Mouse (Mus musculus) urinary bladder, adult 2 months (tissue): ENCODE measurements around the gene Srpk1. TPM values are rescaled to one million over a fixed set of nuclear protein-coding genes. Genes with fewer than 3 reads are reported as not detected.
"Not testable (repeated sequence)": the region's sequence is repeated elsewhere in the genome, so short reads cannot be mapped to it uniquely, and the experiment has no call there.

Source experiments
- DNase-seq: peaks from one replicate; pipeline ENCODE4 v3.0.0; 2022; ENCODE audit warnings: low spot score
- polyA plus RNA-seq: library from polyadenylated mRNA; depleted of rRNA; stranded (reverse); fragments of >200 nt; gene quantifications from 2 replicates; pipeline ENCODE4 v1.2.3, GENCODE M21; 2012; rRNA removed

The Srpk1 gene
- polyA plus RNA-seq, 1 experiment: 31.2 TPM

DNA sequence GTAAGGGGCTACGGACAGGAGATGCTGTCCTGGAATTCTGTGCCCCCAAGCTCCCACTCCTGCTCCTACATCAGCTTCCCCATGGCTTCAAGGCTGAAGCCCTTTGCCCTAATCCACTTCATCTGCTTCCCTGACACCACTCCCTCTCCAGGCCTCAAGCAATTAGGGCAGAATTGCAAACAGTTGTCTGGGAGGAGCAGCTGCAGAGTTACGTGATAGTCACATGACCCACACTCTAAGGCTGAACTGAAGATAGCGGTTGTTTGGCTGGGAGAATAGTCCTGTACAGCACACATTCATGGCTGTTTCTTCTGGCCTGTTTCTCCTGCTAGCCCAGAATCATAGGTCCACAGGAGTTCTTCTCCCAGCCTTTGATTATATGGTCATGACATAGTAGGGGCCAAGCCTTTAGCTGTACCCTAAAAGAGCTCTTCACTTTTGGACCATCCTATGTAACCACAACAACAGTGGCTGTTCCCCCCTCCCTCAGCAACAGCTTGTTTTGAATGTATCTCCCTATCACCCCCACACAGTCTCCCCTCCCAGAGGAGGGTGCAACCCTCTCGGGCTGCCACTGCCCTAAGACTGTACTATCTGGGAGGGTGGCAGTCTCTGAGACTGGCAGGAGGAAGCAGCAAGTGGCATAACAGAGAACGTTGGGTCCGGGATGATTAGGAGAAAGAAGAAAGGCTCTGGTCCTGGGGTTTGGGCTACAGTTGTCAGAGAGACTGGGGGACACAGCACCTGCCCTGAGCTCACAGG lies 65.7 kb downstream of the Srpk1 start:
- no peak for DNase-seq

DNA sequence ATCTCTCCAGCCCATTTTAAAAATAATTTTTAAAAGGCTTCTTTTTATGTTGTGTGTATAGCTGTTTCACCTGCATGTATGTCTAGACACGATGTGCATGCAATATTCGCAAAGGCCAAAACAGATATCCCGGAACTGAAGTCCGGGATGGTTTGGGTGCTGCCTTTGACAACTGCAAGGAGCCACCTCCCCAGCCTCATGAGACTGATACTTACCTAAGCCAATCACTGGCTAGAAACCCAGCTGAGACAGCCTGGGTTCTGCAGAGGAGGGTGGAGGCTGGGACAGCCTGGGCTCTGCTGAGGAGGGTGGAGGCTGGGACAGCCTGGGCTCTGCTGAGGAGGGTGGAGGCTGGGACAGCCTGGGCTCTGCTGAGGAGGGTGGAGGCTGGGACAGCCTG lies 68.5 kb downstream of the Srpk1 start:
- DNase-seq: not testable (repeated sequence)

DNA sequence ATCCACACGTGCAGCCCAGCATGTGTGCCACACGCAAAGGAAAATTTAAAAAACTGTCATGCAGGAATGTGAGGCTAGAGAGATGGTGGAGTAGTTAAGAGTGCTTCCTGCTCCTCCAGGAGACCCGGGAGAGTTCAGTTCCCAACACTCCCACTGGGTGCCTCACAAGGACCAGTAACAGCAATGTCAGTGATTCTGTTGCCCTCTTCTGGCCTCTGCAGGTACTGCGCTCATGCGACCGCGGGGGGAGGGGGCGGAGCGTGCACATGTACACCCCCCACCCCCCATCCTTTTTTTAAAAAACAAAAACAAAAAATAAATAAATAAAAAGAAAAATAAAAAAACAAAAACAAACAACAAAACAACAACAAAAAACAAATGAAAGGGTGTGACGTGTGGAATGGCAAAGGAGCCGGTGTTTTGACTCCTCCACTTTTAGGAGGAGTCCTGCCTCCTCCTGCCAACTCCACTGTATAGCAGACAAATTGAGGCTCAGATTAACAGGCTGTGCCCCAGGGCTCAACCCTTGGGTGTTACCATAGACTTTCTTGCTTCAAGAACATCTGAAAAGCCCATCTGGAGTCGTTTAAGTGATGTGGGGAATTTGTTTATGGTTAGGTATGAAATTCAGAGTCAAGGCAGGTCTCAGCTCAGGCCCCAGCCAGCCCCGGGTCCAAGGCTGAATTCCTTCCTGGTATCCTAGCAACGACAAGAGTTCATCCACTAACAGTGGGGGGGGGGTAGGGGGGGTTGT lies 69.3 kb downstream of the Srpk1 start:
- peak; percentile 38 for DNase-seq

DNA sequence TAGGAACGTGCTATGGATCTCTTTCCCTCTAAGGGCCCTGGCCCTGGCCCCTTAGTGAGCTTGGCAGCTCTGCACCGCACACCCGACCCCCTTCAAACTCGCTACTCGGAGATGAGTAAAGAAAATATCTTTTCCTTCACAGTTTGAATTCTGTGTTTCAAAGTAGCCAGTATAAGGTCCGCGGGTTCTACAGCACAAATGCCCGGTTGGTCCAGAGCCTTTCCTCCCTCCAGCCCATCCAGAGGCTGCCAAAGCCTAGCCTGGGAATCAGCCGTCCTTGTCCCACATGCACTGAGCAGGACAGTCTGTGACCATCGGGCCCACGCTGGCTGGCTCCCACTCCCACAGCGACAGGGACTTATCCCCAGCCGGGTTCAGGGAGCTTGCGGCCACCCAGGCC lies 73.4 kb downstream of the Srpk1 start, which contains the start of gene Clpsl2:
Clpsl2 (plus strand) TSS at position 301 of the 400 bp plus-strand sequence.
- DNase-seq: no peak

DNA sequence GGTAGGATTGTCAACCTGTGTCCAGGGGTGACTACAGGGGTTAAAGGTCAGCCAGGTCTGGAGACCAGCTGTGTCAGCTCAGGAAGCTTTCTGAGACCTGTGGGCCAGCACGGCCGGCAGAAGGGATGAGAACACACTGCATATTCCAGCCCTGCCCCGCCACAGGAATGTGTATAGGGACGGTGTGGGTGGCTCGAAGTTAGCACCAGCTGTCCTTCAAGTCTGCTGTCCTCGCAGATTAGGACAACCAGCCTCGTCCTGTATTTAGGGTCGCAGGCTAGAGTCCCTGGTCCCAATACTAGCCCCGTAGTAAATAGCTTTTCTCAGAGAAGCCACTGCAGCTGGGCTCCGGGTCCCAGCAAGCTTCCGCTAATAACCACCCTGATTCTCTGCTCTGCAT lies 74.0 kb downstream of the Srpk1 start:
- DNase-seq: no peak

DNA sequence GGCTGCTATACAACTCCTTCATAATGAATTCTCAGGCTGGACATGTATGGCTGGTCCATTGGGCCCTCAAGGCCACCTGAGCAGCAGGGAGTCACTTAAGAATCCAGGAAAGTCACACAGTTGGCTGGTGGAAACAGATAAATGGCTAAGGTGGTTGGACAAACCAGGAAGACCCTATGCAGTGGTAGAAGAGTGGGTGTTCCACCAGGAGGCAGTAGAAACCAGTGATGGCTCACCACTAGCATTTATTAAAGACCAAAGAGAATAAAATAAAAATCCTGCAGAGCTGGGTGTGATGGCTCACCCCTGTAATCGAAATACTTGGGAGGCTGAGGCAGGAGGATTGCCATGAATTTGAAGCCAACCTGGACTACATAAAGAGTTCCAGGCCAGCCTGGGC lies 75.6 kb downstream of the Srpk1 start:
- DNase-seq: no peak

DNA sequence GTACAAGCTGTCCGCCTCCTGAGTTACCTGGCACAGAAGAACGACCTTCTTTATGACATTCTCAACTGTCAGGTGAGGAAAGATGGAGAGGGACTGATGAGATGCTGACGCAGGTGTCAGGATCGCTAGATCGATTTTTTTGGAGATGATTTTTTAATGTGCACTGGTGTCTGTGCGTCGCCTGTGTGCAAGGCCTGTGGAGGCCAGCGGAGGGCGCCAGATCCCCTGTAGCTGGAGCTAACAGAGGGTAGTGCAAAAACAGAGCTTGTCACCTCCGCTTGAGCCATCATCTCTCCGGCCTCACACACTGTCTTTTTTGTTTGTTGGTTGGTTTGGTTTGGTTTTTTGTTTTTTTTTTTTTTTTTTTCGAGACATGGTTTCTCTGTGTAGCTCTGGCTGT lies 84.6 kb downstream of the Srpk1 start:
- no peak for DNase-seq

Other genes with a start within 250 kb of the Srpk1 start
- gene Fkbp5, start 105.2 kb downstream of the Srpk1 start, polyA plus RNA-seq: 13.5 and 22.6 TPM in 2 replicates
- not detected in 2 replicates for gene Armc12, start 91.9 kb downstream of the Srpk1 start, polyA plus RNA-seq
- gene Clpsl2, start 73.3 kb downstream of the Srpk1 start, polyA plus RNA-seq: not detected in 2 replicates
- gene Clps, start 61.9 kb downstream of the Srpk1 start, polyA plus RNA-seq: 0.32 and 0.46 TPM in 2 replicates
- gene Lhfpl5, start 47.1 kb downstream of the Srpk1 start, polyA plus RNA-seq: 0.12 and 0.18 TPM in 2 replicates
- 2.9 and 3.1 TPM in 2 replicates for gene Slc26a8, start 67.5 kb upstream of the Srpk1 start, polyA plus RNA-seq
- 97.4 and 97.7 TPM in 2 replicates for gene Mapk14, start 68.6 kb upstream of the Srpk1 start, polyA plus RNA-seq
- gene AC170998.1, start 103.4 kb upstream of the Srpk1 start, polyA plus RNA-seq: 0.34 and 1.1 TPM in 2 replicates
- 32.7 and 42.8 TPM in 2 replicates for gene Mapk13, start 146.6 kb upstream of the Srpk1 start, polyA plus RNA-seq
- gene Brpf3, start 178.4 kb upstream of the Srpk1 start, polyA plus RNA-seq: 33.3 and 34.0 TPM in 2 replicates
- gene Pnpla1, start 235.7 kb upstream of the Srpk1 start, polyA plus RNA-seq: 0.01 TPM in 1 of 2 replicates, not detected in the other